Mouse (Mus musculus) testis, adult 2 months (tissue): ENCODE measurements at regions not wholly inside any gene's neighbourhood (a gene's known extent, or its start where the extent isn't known, plus 50 kb on each side); places are given as distances from the start of the nearest gene placed in this dataset.

Experiments used
- CTCF ChIP-seq: fragments of 200-500 bp; IDR thresholded peaks from 2 replicates; pipeline ENCODE4 v1.5.1; 2012; ENCODE audit warnings: low read depth, mild to moderate bottlenecking, inconsistent platforms, low read length, moderate library complexity; ENCODE audit not compliant: control insufficient read depth, insufficient read depth, insufficient replicate concordance
- POLR2A ChIP-seq: fragments of 200-500 bp; IDR thresholded peaks from 2 replicates; pipeline ENCODE4 v1.6.1; 2012; ENCODE audit warnings: low read depth, mild to moderate bottlenecking, inconsistent platforms, low read length, moderate library complexity; ENCODE audit not compliant: control insufficient read depth

GRCm38 (mm10) chr10:16473952-16474521, 1249.0 kb upstream of the Cited2 start:
- TF ChIP-seq CTCF (no peak), POLR2A (no peak)
